Mouse (Mus musculus): ENCODE results near the gene Trp73. TPM values are rescaled to one million over a fixed set of nuclear protein-coding genes. Genes with fewer than 3 reads are reported as not detected.

Trp73 gene
- total and polyA plus RNA-seq, 3 experiments: under 0.01 TPM; not detected in 2

DNA sequence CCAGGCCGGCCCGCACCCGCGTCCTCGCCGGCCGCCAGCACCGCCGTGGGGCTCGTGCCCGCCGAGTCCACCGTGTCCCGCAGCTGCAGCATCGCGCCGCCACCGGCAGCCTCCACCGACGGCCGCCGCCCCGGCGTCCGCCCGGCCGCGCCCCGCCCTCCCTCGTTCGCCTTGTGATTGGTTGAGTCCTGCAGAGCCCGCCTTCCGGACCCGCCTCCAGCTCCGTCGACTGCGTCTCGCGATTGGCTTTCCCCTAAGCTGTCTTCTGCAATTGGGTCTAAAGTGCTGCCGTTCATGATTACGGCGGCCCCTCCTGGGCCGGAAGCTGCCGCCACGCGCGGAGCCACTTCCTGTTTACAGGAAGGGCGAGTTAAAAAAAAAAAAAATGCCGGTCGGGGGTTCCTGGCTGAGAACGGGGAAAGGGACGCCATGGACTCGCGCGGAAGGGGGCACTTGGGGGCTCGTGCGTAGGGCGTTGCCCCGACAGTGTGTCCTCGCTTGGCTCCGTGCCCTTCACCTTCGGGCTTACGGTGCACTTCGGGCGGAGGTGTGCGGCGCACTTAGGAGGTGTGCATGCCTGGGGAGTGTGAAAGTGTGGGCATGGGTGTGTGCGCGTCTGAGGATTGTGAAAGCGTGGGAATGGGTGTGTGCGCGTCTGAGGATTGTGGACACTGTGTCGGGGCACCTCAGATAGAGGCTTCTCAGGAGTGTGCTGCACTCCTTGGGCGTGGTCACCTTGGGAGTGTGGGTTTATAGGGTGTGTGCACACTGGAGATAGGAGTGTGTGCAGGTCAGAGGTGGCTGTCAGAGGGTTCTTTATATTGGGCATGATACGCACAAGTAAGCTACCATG lies 20.8 kb upstream of the Trp73 start, which contains the start of gene Tprgl:
TSS of gene Tprgl (minus strand) at position 129 of the 853 bp plus-strand sequence.
- TF ChIP-seq TAL1 (conservative IDR thresholded peaks at IDR 0.05; ENCODE audit: low read depth, low read length) (peak; percentile 48; the same call in 1 of the 2 replicates), CTCF (IDR thresholded peaks at IDR 0.05; ENCODE audit: low read depth, low read length) (no peak)
- Histone ChIP-seq H3K27me3 (ENCODE audit: insufficient read depth, low read length) (no peaks in the 10 kb centered on the region), H3K4me1 (ENCODE audit: insufficient read depth, low read depth, low read length) (peaks cover 38% of the 10 kb centered on the region), H3K4me3 (ENCODE audit: low read depth, low read length) (peak within 1 kb of the TSS; percentile 98), H3K36me3 (replicated peaks) (peaks cover 38% of the 10 kb centered on the region), H3K9me3 (replicated peaks) (no peaks in the 10 kb centered on the region)
- ATAC-seq (ENCODE audit: extremely low read depth, insufficient number of reproducible peaks, low FRiP score, poor library complexity, severe bottlenecking) (peak; percentile 86), DNase-seq (ENCODE audit: low spot score) (peak; percentile 97)

DNA sequence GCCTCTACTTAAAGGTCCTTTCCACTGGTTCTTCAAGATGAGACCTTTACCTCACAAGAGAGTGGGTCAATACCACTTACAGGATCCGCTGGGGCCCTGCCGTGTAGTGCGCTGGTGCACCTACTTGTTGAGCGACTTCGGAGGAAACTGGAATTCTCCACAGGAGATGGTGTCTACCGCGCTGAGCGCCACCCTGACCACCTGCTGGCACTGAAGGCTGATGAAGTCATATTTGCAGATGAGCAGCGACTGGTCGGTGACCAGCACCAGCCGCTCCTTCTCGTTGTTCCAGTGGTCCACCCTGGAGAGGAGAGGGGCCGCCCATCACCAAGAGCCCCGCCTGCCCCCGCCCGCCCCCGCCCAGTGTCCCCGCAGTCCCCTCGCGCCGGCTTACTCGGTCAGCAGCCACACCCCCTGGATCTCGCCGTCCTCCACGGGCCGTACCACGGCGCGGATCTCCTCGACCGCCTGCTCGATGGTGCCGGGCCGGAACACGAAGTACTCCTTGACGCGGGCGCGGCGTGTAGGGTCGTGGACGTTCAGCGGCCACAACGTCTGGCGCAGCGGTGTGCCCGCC lies 20.0 kb upstream of the Trp73 start:
- H3K36me3 ChIP-seq (replicated peaks): peaks cover 45% of the 10 kb centered on the region
- H3K9me3 ChIP-seq (replicated peaks): no peaks in the 10 kb centered on the region
- H3K27me3 ChIP-seq (ENCODE audit: insufficient read depth, low read length): no peaks in the 10 kb centered on the region
- ATAC-seq (ENCODE audit: extremely low read depth, insufficient number of reproducible peaks, low FRiP score, poor library complexity, severe bottlenecking): no peak
- peak overlapping the region; percentile 98 for H3K4me3 ChIP-seq (ENCODE audit: low read depth, low read length)
- TF ChIP-seq POLR2AphosphoS5 (IDR thresholded peaks at IDR 0.05; ENCODE audit: insufficient replicate concordance, low read depth, low read length) (no peak), CTCF (IDR thresholded peaks at IDR 0.05; ENCODE audit: low read depth, low read length) (no peak), GATA1 (IDR thresholded peaks at IDR 0.05; ENCODE audit: borderline replicate concordance, low read length) (no peak), GATA2 (IDR thresholded peaks at IDR 0.05; ENCODE audit: borderline replicate concordance, low read depth, low read length) (no peak), TAL1 (conservative IDR thresholded peaks at IDR 0.05; ENCODE audit: low read depth, low read length) (no peak)
- peaks cover 46% of the 10 kb centered on the region for H3K4me1 ChIP-seq (ENCODE audit: insufficient read depth, low read depth, low read length)
- DNase-seq (ENCODE audit: low spot score): peak; percentile 43

DNA sequence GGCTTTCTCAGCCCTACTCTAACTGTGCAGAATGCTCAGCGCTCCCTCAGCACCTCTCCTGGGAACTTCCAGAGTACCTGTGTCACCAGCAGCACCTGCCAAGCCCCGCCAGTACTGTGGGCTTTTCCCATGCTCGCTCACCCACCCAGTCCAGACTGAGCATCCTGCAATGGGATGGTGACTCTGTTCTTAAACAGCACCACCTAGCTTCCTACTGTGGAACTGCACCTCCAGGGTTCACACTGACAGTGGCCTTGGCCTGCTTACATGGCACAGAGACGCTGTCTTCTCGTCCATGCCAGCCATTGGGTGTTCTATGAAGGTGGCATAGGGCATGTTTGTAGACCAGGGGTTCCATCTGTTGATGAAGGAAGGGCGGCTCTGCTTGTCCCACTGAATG lies 19.0 kb upstream of the Trp73 start:
- Histone ChIP-seq H3K27me3 (ENCODE audit: insufficient read depth, low read length) (no peaks in the 10 kb centered on the region), H3K4me3 (ENCODE audit: low read depth, low read length) (peak overlapping the region; percentile 98; the same call in 1 of the 2 replicates), H3K4me1 (ENCODE audit: insufficient read depth, low read depth, low read length) (peaks cover 52% of the 10 kb centered on the region), H3K36me3 (replicated peaks) (peaks cover 55% of the 10 kb centered on the region), H3K9me3 (replicated peaks) (no peaks in the 10 kb centered on the region)
- no peak for TF ChIP-seq GATA1 (IDR thresholded peaks at IDR 0.05; ENCODE audit: borderline replicate concordance, low read length)
- TF ChIP-seq CTCF (IDR thresholded peaks at IDR 0.05; ENCODE audit: low read depth, low read length): peak; percentile 99
- peak; percentile 68; the same call in 1 of the 2 replicates for TF ChIP-seq POLR2AphosphoS5 (IDR thresholded peaks at IDR 0.05; ENCODE audit: insufficient replicate concordance, low read depth, low read length)
- ATAC-seq (ENCODE audit: extremely low read depth, insufficient number of reproducible peaks, low FRiP score, poor library complexity, severe bottlenecking) (peak; percentile 25), DNase-seq (ENCODE audit: low spot score) (peak; percentile 85)

DNA sequence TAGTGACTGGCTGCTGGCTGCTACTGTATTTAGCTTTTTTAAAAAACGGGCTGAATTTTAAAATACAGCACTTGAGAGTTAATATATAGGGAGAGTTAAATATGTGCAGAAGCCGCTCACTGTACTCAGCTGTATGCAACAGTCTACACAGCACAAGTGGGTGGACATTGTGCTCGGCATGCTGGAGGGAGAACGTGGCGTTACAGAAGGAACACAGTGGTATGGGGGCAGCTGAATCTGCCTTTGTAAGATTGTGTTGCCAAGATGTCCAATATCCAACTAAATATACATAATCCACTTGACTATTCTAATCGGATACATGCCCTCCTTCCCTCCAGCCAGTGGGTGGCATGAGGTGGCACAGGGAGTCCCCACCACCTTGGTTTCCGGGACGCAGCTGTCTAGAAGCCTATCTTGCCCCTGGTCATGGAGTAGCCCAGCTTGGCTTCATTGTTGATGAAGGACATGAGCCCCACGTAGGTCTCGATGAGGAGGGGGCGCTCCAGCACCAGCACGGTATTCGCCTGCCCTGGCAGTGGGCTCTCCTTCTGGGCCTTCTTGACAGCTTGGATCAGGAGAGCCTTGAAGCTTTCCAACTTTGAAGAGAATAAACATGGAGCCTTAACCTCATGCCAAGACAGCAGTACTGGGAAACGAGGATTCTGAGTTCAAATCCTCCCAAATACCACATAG lies 18.1 kb upstream of the Trp73 start:
- DNase-seq (ENCODE audit: low spot score) (no peak), ATAC-seq (ENCODE audit: extremely low read depth, insufficient number of reproducible peaks, low FRiP score, poor library complexity, severe bottlenecking) (no peak)
- no peak overlapping the region for H3K4me3 ChIP-seq (ENCODE audit: low read depth, low read length)
- peaks cover 62% of the 10 kb centered on the region for H3K36me3 ChIP-seq (replicated peaks)
- H3K4me1 ChIP-seq (ENCODE audit: insufficient read depth, low read depth, low read length): peaks cover 50% of the 10 kb centered on the region
- H3K27me3 ChIP-seq (ENCODE audit: insufficient read depth, low read length): no peaks in the 10 kb centered on the region
- H3K9me3 ChIP-seq (replicated peaks): no peaks in the 10 kb centered on the region
- TF ChIP-seq TAL1 (conservative IDR thresholded peaks at IDR 0.05; ENCODE audit: low read depth, low read length) (no peak), POLR2AphosphoS5 (IDR thresholded peaks at IDR 0.05; ENCODE audit: insufficient replicate concordance, low read depth, low read length) (no peak), GATA1 (IDR thresholded peaks at IDR 0.05; ENCODE audit: borderline replicate concordance, low read length) (no peak), GATA2 (IDR thresholded peaks at IDR 0.05; ENCODE audit: borderline replicate concordance, low read depth, low read length) (no peak), CTCF (IDR thresholded peaks at IDR 0.05; ENCODE audit: low read depth, low read length) (no peak)

DNA sequence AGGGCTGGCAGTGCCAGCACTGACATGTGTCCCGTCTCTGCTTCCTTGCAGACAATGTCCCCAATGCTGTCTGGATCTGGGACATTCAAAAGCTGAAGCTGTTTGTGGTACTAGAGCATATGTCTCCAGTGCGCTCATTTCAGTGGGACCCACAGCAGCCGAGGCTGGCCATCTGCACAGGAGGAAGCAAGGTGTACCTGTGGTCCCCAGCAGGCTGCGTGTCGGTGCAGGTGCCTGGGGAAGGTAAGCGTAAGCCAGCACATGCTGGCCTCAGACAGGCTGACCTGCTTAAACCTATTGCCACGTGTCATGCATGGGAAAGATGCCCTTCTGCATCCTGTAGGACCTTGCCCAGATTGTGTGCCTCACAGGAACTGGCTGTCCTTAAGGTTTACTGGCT lies 16.0 kb upstream of the Trp73 start:
- Histone ChIP-seq H3K36me3 (replicated peaks) (peaks cover 83% of the 10 kb centered on the region), H3K4me3 (ENCODE audit: low read depth, low read length) (no peak overlapping the region), H3K4me1 (ENCODE audit: insufficient read depth, low read depth, low read length) (peaks cover 37% of the 10 kb centered on the region), H3K27me3 (ENCODE audit: insufficient read depth, low read length) (no peaks in the 10 kb centered on the region; the same call in 1 of the 2 replicates), H3K9me3 (replicated peaks) (no peaks in the 10 kb centered on the region)
- no peak for DNase-seq (ENCODE audit: low spot score)
- TF ChIP-seq TAL1 (conservative IDR thresholded peaks at IDR 0.05; ENCODE audit: low read depth, low read length) (no peak), CTCF (IDR thresholded peaks at IDR 0.05; ENCODE audit: low read depth, low read length) (no peak), POLR2AphosphoS5 (IDR thresholded peaks at IDR 0.05; ENCODE audit: insufficient replicate concordance, low read depth, low read length) (no peak), GATA1 (IDR thresholded peaks at IDR 0.05; ENCODE audit: borderline replicate concordance, low read length) (no peak), GATA2 (IDR thresholded peaks at IDR 0.05; ENCODE audit: borderline replicate concordance, low read depth, low read length) (no peak)
- no peak for ATAC-seq (ENCODE audit: extremely low read depth, insufficient number of reproducible peaks, low FRiP score, poor library complexity, severe bottlenecking)

DNA sequence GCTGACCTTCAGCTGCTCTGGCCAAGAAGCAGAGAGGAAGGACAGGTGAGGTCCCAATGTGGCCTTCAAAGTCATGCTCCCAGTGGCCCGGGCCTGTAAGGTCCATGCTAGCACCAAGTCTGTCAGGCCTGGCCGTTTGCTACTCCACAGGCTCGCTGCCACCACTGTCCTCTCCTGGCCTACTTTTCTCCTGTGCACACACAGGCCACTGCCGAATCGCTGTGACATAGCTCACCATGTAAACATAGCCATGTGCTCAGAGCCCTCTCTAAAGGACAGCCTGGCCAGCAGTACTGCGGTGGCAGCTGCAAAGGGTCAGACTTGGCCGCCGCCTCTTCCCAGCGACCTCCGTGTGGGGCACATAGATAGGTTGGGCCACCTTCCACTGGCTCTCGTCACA lies 14.1 kb upstream of the Trp73 start:
- H3K27me3 ChIP-seq (ENCODE audit: insufficient read depth, low read length): no peaks in the 10 kb centered on the region; the same call in 1 of the 2 replicates
- TF ChIP-seq TAL1 (conservative IDR thresholded peaks at IDR 0.05; ENCODE audit: low read depth, low read length) (no peak), GATA1 (IDR thresholded peaks at IDR 0.05; ENCODE audit: borderline replicate concordance, low read length) (no peak), CTCF (IDR thresholded peaks at IDR 0.05; ENCODE audit: low read depth, low read length) (no peak), POLR2AphosphoS5 (IDR thresholded peaks at IDR 0.05; ENCODE audit: insufficient replicate concordance, low read depth, low read length) (no peak)
- ATAC-seq (ENCODE audit: extremely low read depth, insufficient number of reproducible peaks, low FRiP score, poor library complexity, severe bottlenecking) (no peak), DNase-seq (ENCODE audit: low spot score) (no peak)
- peaks cover 98% of the 10 kb centered on the region for H3K36me3 ChIP-seq (replicated peaks)
- no peaks in the 10 kb centered on the region for H3K9me3 ChIP-seq (replicated peaks)
- H3K4me3 ChIP-seq (ENCODE audit: low read depth, low read length): no peak overlapping the region
- peaks cover 34% of the 10 kb centered on the region for H3K4me1 ChIP-seq (ENCODE audit: insufficient read depth, low read depth, low read length)
